Mouse (Mus musculus): ENCODE results near the gene Ocm. TPM values are rescaled to one million over a fixed set of nuclear protein-coding genes. Genes with fewer than 3 reads are reported as not detected.

Gene Ocm
- total RNA-seq, 2 experiments from 2014 or later: 0.59 TPM; not detected in 1

DNA sequence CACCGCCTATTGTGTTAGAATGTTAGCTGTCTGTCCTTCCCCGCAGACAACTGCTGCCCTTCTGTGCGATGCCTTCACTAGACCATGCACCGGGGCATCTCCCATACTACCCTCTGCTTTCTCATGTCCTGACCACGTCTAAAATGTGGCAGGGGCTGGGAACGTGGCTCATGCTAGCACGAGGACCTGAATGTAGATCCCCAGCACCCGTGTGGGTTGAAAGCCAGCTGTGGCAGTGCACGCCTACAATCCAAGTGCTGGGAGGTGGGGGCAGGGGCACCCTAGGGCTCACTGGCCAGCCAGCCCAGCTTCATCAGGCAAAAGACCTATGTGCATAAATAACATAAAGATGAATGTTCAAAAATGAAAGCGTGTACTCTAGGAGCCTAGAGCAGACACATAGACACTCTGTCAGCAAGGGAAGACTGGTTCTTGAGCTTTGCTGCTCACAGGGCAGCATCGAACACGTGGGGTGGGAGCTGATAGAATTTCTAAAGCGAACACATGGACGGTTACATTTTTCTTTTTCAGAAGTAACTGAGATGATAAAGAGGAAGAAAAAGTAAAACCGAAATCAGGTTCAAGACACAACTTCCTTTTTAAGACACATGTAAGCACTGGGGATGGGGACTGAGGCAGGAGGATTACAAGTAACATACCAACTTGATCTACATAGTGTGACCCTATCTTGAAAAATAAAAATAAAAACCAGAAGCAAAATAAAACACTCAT, 23.8 kb downstream of the Ocm start:
- DNase-seq (ENCODE audit: low spot score in 2 of 2): no peak

DNA sequence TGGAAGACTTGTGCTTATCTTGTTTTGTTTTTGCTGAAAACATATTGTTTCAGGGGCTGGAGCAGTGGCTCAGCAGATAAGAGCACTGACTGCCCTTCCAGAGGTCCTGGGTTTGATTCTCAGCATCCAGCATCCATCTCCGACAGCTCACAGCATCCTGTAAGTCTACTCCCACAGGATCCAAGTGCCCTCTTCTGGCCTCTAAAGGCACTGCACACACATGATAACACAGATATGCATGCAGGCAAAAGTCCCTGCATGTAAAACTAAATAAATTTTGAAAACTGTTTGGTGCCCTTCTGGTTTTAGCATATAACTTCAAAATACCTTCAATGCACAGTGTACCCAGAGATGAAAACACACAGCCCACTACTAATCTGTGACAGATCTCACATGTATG, 27.1 kb downstream of the Ocm start:
- no peak for DNase-seq (ENCODE audit: low spot score in 2 of 2)

DNA sequence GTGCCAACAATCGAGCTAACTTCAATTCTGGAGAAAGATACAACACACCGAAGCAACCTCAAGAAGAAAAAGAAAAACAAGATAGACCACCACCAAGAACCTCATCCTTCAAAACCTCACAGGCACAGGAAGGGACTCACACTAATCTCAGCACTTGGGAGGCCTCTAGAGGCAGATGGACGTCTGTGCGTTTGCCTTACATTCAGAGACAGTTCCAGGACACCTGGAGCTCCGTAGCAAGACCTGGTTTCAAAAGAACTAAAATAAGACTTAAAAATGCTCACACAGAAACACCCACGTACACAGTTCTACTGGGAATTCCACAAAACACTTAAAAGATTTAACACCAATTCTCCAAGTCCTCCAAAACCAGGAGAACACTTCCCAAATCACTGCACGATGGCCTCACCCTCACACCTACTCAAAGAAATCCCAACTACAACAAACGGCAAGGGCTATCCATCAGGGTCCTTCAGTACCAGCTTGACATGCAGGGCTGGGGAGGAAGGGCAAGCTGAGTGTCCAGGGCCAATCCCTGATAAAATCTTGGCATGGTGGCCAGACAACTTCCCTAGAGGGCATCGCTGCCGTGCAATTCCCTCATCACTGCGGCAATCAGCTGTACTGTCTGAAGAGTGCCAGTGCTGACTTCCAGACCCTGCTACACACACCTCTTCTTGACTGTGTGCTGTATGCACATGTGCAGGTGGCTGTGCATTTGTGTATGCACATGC, 31.7 kb downstream of the Ocm start:
- DNase-seq (ENCODE audit: low spot score in 2 of 2): no peak

DNA sequence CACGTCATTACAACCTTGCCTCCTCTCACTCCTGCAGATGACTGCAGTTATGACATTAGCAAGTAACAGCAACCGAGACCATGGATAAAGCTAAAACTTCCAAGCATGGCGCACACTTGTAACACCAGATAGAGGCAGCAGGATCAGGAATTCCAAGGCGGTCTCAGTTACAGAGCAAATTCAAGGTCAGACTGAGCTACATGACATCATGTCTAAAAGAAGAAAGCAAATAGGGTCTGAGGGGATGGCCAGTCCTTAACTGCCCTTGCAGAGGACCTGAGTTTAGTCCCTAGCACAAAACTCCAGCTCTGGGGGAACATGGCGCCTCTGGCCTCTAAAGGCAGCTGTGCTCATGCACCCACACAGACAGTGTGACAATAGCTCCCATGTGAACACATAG, 32.6 kb downstream of the Ocm start:
- no peak for DNase-seq (ENCODE audit: low spot score in 2 of 2)

DNA sequence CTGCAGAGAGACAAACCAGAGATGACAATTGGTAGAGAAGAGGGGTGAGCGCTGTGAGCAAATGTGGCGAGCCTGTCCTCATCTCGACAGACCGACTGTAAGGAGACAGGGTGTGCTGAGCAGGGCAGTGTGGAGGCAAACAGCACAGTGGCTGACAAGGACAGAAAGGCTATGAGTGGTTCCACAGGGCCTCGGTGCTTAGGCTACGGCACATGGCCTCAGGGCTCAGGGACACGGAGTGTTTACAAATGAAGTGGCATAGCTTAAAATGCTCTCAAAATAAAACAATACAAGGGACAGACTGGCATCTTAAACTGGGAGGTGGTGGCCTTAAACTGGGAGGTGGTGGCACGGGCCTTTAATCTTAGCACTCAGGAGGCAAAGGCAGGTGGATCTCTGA, 33.2 kb downstream of the Ocm start:
- DNase-seq (ENCODE audit: low spot score in 2 of 2): no peak

DNA sequence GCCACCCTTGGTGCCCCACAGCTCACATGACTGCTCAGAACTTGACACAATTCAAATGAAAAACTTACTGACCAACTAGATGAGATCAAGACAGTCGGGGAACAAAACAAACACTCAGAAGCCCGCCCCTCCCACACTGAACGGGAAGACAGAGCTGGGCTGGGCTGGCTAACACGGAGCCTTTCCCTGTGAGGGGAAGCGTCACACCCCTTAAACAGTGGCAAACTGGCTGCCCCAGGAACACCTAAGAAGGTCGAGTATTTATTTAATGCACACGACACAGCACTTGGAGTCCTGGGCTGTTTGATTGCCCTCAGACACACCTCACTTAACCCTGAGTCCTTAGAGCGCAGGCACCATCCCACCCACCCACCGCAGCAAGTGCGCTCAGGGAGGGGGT, 33.8 kb downstream of the Ocm start:
- no peak for DNase-seq (ENCODE audit: low spot score in 2 of 2)

DNA sequence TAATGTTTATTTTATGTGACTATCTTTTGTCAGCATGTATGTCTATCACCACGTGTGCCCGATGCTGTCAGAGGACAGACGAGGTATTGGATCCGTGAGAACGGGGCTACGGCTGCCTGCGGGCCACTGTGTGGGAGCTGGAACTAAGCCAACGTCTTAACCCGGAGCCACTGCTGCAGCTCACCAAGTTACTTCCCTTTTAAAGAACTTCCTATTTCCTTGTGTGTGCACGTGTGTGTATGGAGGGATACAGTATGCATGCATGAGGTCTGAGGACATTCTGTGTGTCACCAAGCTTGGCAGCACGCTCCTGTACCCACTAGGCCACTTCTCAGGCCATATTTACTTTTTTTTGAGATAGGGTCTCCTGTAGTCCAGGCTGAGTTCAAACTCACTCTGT, 36.4 kb downstream of the Ocm start:
- DNase-seq (ENCODE audit: low spot score in 2 of 2): no peak

DNA sequence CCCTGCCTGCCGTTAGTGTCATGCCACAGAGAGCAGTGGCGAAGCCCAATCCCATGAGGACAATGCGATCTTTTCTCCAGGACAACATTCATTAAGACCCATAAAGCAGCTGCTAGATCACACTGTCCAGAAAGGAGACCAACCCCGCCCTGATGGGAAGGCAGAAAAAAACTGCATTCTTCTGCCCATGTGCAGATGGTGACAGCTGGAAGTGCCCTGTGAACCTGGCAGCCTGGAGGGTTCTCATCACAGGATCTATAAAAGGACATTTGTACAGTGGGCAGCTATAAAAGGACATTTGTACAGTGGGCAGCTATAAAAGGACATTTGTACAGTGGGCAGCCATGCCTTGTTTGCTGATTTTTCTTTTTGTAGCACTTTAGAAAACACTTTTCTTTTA, 37.4 kb downstream of the Ocm start:
- peak in 1 of 2 experiments; percentile 35 for DNase-seq (ENCODE audit: low spot score in 2 of 2)

DNA sequence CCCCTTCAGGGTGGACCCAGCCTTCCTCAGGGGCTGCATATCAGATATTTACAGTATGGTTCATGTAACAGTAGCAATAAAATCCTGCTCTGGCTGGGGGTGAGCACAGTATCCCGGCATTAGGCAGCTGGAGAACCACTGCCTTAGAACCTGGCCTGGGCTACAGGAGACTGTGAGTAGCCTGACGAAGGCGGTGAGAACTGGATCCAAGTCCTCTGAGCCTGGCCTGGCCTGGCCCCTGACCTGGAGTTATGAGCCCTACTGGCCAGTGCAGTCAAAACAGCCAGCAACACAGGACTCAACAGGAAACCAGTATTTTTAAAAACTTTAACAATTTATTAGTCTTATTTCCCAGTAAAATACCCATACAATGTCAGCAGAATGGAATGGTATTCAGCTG, 38.9 kb downstream of the Ocm start:
- no peak for DNase-seq (ENCODE audit: low spot score in 2 of 2)

DNA sequence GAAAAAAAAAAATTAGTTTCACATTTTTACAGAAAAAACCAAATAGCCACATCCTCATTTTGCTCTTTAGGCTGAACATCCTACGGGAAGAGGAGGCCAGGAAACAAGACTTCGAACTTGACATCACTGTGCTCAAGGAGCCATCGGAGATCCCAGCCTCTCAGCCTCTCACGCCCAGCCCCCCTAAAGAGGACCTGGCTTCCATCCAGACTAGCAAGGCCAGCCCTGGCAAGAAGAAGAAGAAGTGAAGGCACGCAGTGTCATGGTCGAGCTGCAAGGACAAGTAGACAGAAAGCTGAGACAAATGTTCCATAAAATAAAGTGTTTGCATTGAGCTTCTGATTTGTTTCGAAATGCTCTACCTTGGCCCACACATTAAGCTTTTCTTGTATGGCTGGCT, 41.1 kb downstream of the Ocm start:
- DNase-seq (ENCODE audit: low spot score in 2 of 2): no peak

DNA sequence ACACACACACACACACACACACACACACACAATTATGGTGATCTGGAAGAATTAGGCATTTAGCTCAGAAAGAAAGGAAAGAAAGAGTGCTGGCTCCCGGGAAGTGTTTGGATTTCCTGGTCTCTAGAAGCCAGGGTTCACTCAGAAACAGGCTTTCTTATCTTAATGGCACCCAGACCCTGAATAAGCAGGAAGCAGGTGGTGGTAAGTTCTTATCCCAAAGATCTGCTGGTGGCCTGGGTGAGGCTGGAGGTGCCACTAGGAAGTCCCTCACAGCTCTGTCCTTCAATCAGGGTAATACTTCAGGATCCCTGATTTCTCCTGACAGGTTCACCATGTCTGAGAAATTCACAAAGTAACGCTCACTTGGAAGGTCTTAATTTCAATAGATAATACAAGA, 44.1 kb downstream of the Ocm start:
- no peak for DNase-seq (ENCODE audit: low spot score in 2 of 2)

DNA sequence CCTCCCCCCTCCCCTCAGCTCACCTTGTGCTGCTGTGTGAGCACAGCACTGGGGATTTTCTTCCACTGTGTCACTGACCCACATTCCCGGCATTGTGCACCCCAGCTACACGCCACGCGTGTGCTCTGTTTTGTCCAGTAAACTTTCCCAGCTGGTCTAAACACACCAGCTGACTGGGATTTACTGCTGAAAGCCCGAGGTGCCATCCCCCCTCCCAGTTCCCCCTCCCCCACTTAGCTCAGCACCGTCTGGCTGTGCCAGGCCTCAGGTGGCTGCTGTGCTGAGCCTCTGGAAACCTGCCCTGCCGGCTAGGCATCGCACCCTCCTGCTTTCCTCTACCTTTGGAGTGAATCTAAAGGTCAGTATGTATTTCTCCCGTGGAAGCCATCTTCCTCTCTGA, 45.6 kb downstream of the Ocm start:
- no peak for DNase-seq (ENCODE audit: low spot score in 2 of 2)

DNA sequence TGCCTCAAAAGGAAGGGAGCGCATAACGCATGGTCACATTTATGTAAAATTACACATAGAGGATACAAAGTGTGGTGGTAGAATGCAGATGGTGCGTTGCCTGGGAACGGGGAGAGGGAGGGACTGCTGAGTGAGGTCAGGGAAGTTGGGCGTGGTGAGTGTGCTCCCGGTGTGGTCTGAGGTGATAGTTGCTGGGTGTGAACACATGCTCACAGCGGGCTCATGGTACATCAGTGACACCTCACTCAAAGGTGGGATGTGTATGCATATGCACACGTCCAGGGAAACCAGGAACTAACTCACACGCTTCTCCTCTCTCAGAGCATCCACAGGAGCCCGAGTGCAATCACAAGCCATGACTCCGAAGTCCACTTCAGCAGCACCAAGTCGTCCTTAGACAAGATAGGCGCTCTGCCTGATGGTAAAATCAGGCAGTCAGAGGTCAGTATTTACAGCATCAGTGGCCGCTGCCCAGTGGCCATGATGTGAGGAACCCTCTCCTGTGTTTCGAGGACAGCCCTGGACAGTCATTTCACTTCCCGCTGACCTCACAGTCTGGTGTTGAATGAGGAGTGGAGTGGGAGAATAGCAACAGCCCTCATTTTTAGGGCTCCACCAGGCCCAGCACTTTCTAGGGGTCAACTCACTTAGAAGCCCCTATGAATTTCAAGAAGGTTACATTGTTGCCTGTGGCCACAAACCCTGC, 49.6 kb downstream of the Ocm start:
- no peak for DNase-seq (ENCODE audit: low spot score in 2 of 2)

DNA sequence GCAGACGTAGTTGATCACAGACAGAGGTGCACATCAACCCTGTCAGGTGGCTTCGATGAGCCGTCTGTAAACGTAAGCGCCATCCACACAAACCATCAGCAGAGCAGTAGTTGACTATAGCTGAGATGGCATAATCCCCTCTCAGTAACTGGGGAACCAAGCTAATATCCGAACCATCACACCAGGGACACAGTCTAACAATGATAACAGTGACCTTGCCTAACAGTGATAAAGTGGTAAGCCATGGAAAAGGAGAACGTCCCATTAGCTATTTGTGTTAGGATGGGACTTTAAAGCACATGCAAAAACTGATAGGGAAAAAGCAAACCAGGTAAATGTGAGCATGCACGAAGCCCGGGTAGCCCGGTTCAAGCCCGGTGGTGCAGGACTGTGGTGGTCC, 50.2 kb downstream of the Ocm start:
- DNase-seq (ENCODE audit: low spot score in 2 of 2): no peak

DNA sequence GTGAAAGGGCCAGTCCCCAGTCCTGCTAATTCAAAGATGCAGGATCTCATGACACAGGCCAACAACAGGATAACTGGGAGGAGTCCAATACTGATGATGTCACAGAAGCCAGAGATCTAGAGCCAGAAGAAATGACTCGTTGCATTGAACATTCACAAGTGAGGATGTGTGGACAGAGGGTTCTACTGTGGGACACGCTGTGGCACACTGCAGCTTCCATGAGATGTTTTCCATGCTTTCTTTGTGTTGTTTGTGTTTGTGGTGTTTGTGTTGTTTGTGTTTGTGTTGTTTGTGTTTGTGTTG, 50.9 kb downstream of the Ocm start:
- no peak for DNase-seq (ENCODE audit: low spot score in 2 of 2)

DNA sequence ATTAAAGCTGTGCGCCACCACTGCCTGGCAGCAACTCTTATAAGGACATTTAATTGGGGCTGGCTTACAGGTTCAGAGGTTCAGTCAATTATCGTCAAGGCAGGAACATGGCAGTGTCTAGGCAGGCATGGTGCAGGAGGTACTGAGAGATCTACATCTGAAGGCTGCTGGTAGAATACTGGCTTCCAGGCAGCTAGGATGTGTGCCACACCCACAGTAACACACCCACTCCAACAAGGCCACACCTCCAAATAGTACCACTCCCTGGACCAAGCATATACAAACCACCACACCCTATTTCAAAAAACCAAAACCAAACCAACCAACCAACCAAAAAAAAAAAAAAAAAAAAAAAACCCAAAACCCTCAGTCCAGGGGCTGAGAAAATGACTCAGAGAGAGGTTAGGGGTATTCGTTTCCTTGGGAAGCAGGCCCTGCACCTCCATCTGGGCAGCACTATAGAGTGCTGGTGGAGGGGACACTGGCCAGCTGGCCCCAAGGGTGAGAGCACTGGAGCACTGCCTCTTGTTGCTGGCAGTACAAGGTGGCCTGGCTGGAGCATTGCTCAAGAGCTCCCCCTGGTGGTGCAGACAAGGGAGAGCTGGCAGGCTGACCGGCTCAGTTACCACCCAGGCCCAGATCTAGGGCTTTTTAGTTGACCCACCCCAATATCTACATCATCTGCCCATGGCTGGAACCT, 51.4 kb downstream of the Ocm start:
- peak; percentile 61 to 78 for DNase-seq (ENCODE audit: low spot score in 2 of 2)

DNA sequence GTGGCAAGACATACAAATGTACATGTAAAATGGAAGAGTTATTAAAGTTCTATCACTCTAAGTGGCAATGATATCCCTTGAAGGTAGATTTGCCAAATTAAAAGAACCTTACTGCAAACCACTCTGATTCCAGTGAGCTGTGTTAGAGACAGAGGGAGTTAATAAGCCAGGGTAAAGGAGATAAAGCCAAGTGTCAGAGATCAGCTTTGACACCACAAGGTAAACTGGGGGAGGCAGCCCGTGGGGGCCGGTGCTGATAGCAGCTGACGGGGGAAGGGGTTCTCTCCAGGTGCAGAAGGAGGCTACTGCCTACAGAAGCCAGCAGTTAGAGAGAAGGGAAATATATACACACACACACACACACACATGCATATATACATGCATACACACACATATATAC, 53.8 kb downstream of the Ocm start:
- no peak for DNase-seq (ENCODE audit: low spot score in 2 of 2)

Other genes starting within 250 kb of the Ocm start
- 10 to 100 TPM; 39.5 to 40.7 TPM for gene Eif2ak1, start 208.9 kb downstream of the Ocm start, total RNA-seq (2021)
- gene Ankrd61, start 129.0 kb downstream of the Ocm start, total RNA-seq (2021): under 1 TPM in 1 of 2 experiments, not detected in 1; 0.25 TPM
- 10 to 100 TPM; 45.1 to 46.1 TPM for gene Aimp2, start 116.8 kb downstream of the Ocm start, total RNA-seq (2021)
- 10 to 100 TPM; 19.3 to 21.5 TPM for gene Pms2, start 116.7 kb downstream of the Ocm start, total RNA-seq (2021)
- 1 to 10 TPM in 1 of 2 experiments, under 1 TPM in 1; 0.80 to 3.3 TPM for gene Gm42421, start 98.5 kb downstream of the Ocm start, total RNA-seq (2021)
- gene Rsph10b, start 93.6 kb downstream of the Ocm start, total RNA-seq (2021): 1 to 10 TPM; 5.5 to 6.9 TPM
- gene Ccz1, start 11.8 kb downstream of the Ocm start, total RNA-seq (2021): 10 to 100 TPM; 50.4 to 55.7 TPM
- gene Lmtk2, start 73.8 kb upstream of the Ocm start, total RNA-seq (2021): 10 to 100 TPM; 83.0 to 91.0 TPM
- under 1 TPM; 0.27 to 0.43 TPM for gene Bhlha15, start 163.6 kb upstream of the Ocm start, total RNA-seq (2021)
- 10 to 100 TPM; 85.3 to 99.4 TPM for gene Tecpr1, start 196.9 kb upstream of the Ocm start, total RNA-seq (2021)
- 10 to 100 TPM; 64.3 to 69.4 TPM for gene Bri3, start 217.8 kb upstream of the Ocm start, total RNA-seq (2021)

Measured in layer of hippocampus, postnatal 10 days (tissue).